In the genomic region with DNA sequence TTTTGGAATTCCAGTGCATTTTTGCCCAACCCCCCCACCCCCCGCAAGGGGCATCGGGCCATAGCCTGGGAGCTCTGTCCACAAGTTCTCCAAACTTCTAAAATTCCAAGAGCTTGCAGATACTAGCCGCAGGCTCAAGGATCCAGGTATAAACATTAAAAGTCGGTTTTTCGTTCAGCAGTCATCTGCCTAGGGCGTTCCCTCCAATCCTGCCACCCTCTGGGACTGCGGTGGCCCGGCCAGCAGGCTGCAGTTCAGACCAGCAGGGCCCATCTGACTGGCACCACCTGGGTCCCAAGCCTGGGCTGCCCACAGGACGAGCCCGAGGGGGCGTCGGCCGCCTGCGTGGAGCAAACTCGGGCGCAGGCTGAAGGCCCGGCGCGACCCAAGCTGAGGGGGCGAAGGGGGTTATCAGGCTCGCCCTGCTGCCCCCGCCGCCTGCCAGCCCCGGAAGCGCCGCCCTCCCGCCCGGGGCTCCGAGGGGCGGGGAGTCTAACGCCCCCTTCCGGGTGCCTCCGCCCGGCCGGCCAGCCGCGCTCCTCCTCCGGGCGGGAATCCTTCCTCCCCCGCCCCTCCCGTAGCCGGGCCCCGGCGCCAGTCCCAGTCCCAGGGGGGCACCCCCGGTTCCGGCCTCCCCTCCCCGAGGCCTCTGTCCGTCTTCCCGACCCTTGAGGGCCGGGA, we compare ENCODE assay signal across 8 mouse cellular contexts. TPM values are rescaled to one million over a fixed set of nuclear protein-coding genes. Genes with fewer than 3 reads are reported as not detected.
A peak's percentile ranks its signal among the peaks of the same experiment; 100 is the strongest.
DNase-seq lines count a peak whose midpoint lies in the region; ATAC-seq and TF ChIP-seq lines count a peak whose summit lies in the region.

No protein-coding gene starts in this region.

- H3K9me3 ChIP-seq in forebrain, postnatal 0 days (ENCODE audit: low read length) = no peaks in the 10 kb centered on the region
- no peaks in the 10 kb centered on the region for H3K9me3 ChIP-seq in megakaryocyte, embryonic 14.5 days

- peak; percentile 51 for ATAC-seq in cerebellum, adult (ENCODE audit: insufficient number of reproducible peaks, low FRiP score, low TSS enrichment)
- ATAC-seq in forebrain, postnatal 0 days = peak; percentile 66

- no peaks in the 10 kb centered on the region for H3K36me3 ChIP-seq in forebrain, postnatal 0 days (ENCODE audit: insufficient read depth)
- H3K36me3 ChIP-seq in megakaryocyte, embryonic 14.5 days (replicated peaks; ENCODE audit: low read length) = peaks cover 5% of the 10 kb centered on the region

- TF ChIP-seq CTCF in forebrain, postnatal 0 days (IDR thresholded peaks at IDR 0.05; ENCODE audit: low read depth) = peak; percentile 42

- peak overlapping the region; percentile 94 for H3K9ac ChIP-seq in forebrain, postnatal 0 days

- no peak for DNase-seq in cerebellum, adult 9-11 months
- DNase-seq in cerebellum, adult 11-12 months = peak; percentile 88
- peak; percentile 92 for DNase-seq in forebrain, postnatal 0 days
- DNase-seq in heart, postnatal 4 days = peak; percentile 91
- peak; percentile 64 to 76 for DNase-seq in left cerebral cortex, adult 8-10 months (ENCODE audit: low spot score in 2 of 2)
- DNase-seq in spleen, adult 12 weeks (ENCODE audit: low spot score) = peak; percentile 85

- H3K4me3 ChIP-seq in forebrain, postnatal 0 days (ENCODE audit: low read depth, low read length) = peak overlapping the region; percentile 87
- peak overlapping the region; percentile 92 for H3K4me3 ChIP-seq in megakaryocyte, embryonic 14.5 days (replicated peaks)

- 3% methylated on average over 31 of the region's 50 CpGs for WGBS in forebrain, postnatal 0 days

- H3K27ac ChIP-seq in forebrain, postnatal 0 days (ENCODE audit: low read depth, low read length) = peak overlapping the region; percentile 97

- H3K27me3 ChIP-seq in forebrain, postnatal 0 days (ENCODE audit: insufficient read depth, low read length) = no peaks in the 10 kb centered on the region
- peaks cover 7% of the 10 kb centered on the region for H3K27me3 ChIP-seq in megakaryocyte, embryonic 14.5 days (replicated peaks)

- peak overlapping the region; percentile 72 for H3K4me2 ChIP-seq in forebrain, postnatal 0 days (ENCODE audit: low read depth)

- peaks cover 22% of the 10 kb centered on the region for H3K4me1 ChIP-seq in forebrain, postnatal 0 days (ENCODE audit: insufficient read depth)
- H3K4me1 ChIP-seq in megakaryocyte, embryonic 14.5 days = peaks cover 75% of the 10 kb centered on the region

RNA-seq across cellular contexts. Expression of gene Sp2, which starts 5.7 kb away (rescaled TPM):
- total RNA-seq in forebrain, postnatal 0 days (2014; rRNA removed) = 1.9 and 5.0 TPM in 2 replicates
- 13.5 and 14.8 TPM in 2 replicates for polyA plus RNA-seq in forebrain, postnatal 0 days (2015; fragmentation: Nextera tagmentation; extraction: Ambion mirVana)
- 10 to 100 TPM; 18.8 to 19.3 TPM for total RNA-seq in heart, postnatal 4 days (2021)
- 10 to 100 TPM; 10.7 to 15.0 (median 13.0) TPM for total RNA-seq in left cerebral cortex, adult 8-10 months (2022)
- 34.2 and 36.6 TPM in 2 replicates for polyA plus RNA-seq in megakaryocyte, embryonic 14.5 days (2012; ENCODE audit: insufficient read depth, low replicate concordance)

RNA-seq across cellular contexts. Expression of gene Pnpo, which starts 33.3 kb away (rescaled TPM):
- total RNA-seq in forebrain, postnatal 0 days (2014; rRNA removed) = 26.2 and 30.3 TPM in 2 replicates
- 28.1 and 33.1 TPM in 2 replicates for polyA plus RNA-seq in forebrain, postnatal 0 days (2015; fragmentation: Nextera tagmentation; extraction: Ambion mirVana)
- total RNA-seq in heart, postnatal 4 days (2021) = 10 to 100 TPM; 10.6 to 16.7 TPM
- total RNA-seq in left cerebral cortex, adult 8-10 months (2022) = 10 to 100 TPM; 43.7 to 51.2 (median 48.6) TPM
- 2.0 and 16.6 TPM in 2 replicates for polyA plus RNA-seq in megakaryocyte, embryonic 14.5 days (2012; ENCODE audit: insufficient read depth, low replicate concordance)

RNA-seq across cellular contexts. Expression of gene Sp6, which starts 36.1 kb away (rescaled TPM):
- 0.85 and 0.86 TPM in 2 replicates for total RNA-seq in forebrain, postnatal 0 days (2014; rRNA removed)
- 0.35 and 0.75 TPM in 2 replicates for polyA plus RNA-seq in forebrain, postnatal 0 days (2015; fragmentation: Nextera tagmentation; extraction: Ambion mirVana)
- total RNA-seq in heart, postnatal 4 days (2021) = not detected
- total RNA-seq in left cerebral cortex, adult 8-10 months (2022) = 1 to 10 TPM; 1.1 to 2.0 (median 1.3) TPM
- 0.77 and 1.4 TPM in 2 replicates for polyA plus RNA-seq in megakaryocyte, embryonic 14.5 days (2012; ENCODE audit: insufficient read depth, low replicate concordance)

RNA-seq across cellular contexts. Expression of gene Prr15l, which starts 49.1 kb away (rescaled TPM):
- not detected in 2 replicates for total RNA-seq in forebrain, postnatal 0 days (2014; rRNA removed)
- 0.11 TPM in 1 of 2 replicates, not detected in the other for polyA plus RNA-seq in forebrain, postnatal 0 days (2015; fragmentation: Nextera tagmentation; extraction: Ambion mirVana)
- total RNA-seq in heart, postnatal 4 days (2021) = under 1 TPM; 0.32 to 0.36 TPM
- not detected for total RNA-seq in left cerebral cortex, adult 8-10 months (2022)
- polyA plus RNA-seq in megakaryocyte, embryonic 14.5 days (2012; ENCODE audit: insufficient read depth, low replicate concordance) = not detected in 2 replicates

RNA-seq across cellular contexts. Expression of gene Scrn2, which starts 52.7 kb away (rescaled TPM):
- 14.8 and 17.9 TPM in 2 replicates for total RNA-seq in forebrain, postnatal 0 days (2014; rRNA removed)
- polyA plus RNA-seq in forebrain, postnatal 0 days (2015; fragmentation: Nextera tagmentation; extraction: Ambion mirVana) = 10.2 and 11.3 TPM in 2 replicates
- total RNA-seq in heart, postnatal 4 days (2021) = 10 to 100 TPM; 12.1 to 15.3 TPM
- total RNA-seq in left cerebral cortex, adult 8-10 months (2022) = 1 to 10 TPM; 5.0 to 6.1 (median 5.4) TPM
- 4.5 and 11.2 TPM in 2 replicates for polyA plus RNA-seq in megakaryocyte, embryonic 14.5 days (2012; ENCODE audit: insufficient read depth, low replicate concordance)
